Mouse (Mus musculus) heart, adult 2 months (tissue): ENCODE measurements at regions not wholly inside any gene's neighbourhood (a gene's known extent, or its start where the extent isn't known, plus 50 kb on each side); places are given as distances from the start of the nearest gene placed in this dataset.

Experiments
- CTCF ChIP-seq: fragments of 200-600 bp; IDR thresholded peaks from 2 replicates; pipeline ENCODE4 v1.8.1; 2022; ENCODE audit warnings: antibody characterized with exemption, mild to moderate bottlenecking, moderate library complexity
- EP300 ChIP-seq: fragments of 200-500 bp; IDR thresholded peaks from 2 replicates; pipeline ENCODE4 v1.6.1; 2011; ENCODE audit warnings: low read depth, low read length, control low read depth; ENCODE audit not compliant: insufficient read depth
- POLR2A ChIP-seq: fragments of 200-500 bp; IDR thresholded peaks from 2 replicates; pipeline ENCODE4 v1.6.1; 2011; ENCODE audit warnings: mild to moderate bottlenecking, low read depth, low read length, control low read depth; ENCODE audit not compliant: insufficient read depth

GRCm38 (mm10) chr1:128669241-128669666 is 77.2 kb upstream of the Cxcr4 start:
- no peak for TF ChIP-seq POLR2A
- no peak for TF ChIP-seq CTCF
- no peak for TF ChIP-seq EP300
